Mouse (Mus musculus): ENCODE measurements at regions not wholly inside any gene's neighbourhood (a gene's known extent, or its start where the extent isn't known, plus 50 kb on each side); places are given as distances from the start of the nearest gene placed in this dataset.

- TF ChIP-seq CTCF (IDR thresholded peaks at IDR 0.05; ENCODE audit: low read depth) (no peak), EP300 (IDR thresholded peaks at IDR 0.05; ENCODE audit: low read depth) (no peak)
These were observed 97.4 kb upstream of the Ppp2r2d start for GRCm38 (mm10) chr7:138748442-138748841.

Data from heart, postnatal 0 days (tissue).